Mouse (Mus musculus) CD8-positive naive resting alpha-beta T cell, adult 2 months (primary cell): ENCODE results near the gene Gm10775.

Experiments used
- DNase-seq, 2 experiments: peaks; one replicate each; pipeline ENCODE4 v3.0.0; 2022; ENCODE audit warnings: low read depth in 2 of 2, low spot score in 2 of 2

Gene Gm10775

DNA sequence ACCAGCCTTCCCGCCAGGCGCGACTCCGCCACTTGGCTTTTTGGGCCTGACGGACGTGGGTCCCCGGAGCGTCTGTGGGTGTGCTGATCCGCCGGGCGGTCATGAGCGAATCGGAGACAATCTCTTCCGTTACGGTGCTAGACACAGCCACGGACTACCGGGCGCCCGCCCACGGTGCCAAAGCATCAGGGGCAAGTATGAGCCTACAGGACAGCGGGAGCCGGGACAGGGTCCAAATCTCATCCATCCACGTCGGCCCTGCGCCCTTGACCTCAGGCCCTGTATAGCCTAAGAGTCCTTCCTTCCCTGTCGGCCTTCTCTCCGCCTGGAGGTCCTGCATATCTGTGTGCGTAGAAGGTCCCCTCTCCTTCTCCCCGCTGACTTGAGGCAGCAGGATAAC is at the start of gene Gm10775:
Gm10775 (plus strand) TSS at position 301 of the 400 bp plus-strand sequence.
- DNase-seq: no peak

DNA sequence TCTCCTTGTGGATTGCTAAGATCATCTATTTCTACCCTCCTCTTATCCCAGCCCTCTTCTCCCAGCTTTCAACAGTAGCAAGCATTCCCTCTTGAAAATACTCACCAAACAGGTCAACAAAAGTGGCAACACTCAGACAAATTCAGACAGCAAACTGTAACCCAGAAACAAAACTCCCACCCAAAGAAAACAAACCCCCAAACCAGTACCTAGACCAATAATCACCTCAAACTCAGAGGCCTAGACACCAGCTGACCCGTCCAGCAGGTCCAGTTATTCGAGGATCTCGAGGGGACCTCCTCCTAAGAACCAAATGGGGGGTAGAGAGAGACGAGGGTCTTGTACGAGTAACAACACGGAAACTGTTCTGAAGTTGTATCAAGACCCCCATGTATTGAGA is 33.4 kb upstream of the Gm10775 start:
- no peak for DNase-seq

DNA sequence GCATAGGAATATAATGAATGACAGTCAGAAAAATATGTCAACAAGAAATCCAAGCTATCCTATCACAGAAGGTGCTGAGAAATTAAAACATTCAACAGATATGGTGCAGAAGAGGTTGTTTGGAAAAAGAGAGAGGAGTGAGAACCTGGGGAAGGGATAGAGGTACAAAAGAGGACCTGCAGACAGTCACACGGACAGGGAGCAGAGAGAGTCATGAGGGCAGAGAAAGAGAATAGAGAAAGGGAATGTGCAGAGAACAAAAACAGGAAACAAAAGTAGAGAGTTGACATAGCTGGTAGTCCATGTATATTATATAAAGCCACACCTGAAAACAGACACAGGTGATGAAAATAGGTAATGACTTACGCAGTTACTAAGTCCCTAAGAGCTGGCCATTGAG is 32.7 kb upstream of the Gm10775 start:
- DNase-seq: no peak

DNA sequence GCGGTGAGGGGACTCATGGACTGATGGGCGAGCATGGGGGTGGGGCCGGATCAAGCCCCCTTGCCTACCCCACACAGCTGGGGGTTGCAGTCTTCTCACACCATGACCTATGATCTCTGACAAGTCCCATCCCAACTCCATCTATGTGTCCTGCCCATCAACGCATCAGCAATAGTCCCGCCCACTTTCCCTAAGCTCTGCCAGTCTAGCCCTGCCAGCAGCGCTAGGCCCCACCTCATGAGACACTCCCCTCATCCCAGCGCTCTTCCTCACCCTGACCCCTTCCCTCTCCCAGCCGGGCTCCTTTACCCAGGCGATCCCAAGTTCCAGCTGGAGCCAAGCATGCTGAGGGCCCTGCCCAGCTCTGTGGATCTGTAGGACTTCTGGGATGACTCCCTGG is 22.1 kb upstream of the Gm10775 start:
- DNase-seq: no peak

DNA sequence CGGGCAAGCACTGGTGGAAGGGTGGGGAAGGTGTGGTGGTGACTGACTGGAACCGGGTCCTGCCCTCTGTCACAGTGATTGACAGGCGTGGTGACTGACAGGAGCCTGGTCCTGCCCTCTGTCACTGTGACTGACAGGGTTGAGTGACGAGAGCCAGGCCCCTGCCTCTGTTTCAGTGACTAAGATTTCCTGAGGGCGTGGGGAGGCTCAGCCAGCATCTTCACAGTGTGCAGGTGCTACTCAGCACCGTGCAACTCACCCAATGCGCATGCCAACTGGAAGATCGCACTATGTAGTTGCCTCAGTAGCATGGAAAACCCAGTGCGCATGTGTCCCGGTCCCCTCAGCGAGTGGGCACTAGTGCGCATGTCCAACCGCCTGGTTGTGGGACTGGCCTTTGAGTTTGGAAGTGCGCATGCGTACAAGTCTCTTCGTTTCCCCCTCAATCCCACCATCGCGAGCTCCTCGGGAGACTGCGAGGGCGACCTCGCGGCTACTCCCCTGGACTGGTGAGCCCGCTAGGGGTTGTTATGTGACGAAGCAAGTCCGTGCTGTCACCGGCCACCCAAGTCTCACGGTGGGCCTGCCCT is 18.7 kb upstream of the Gm10775 start:
- peak; percentile 96 to 97 for DNase-seq

DNA sequence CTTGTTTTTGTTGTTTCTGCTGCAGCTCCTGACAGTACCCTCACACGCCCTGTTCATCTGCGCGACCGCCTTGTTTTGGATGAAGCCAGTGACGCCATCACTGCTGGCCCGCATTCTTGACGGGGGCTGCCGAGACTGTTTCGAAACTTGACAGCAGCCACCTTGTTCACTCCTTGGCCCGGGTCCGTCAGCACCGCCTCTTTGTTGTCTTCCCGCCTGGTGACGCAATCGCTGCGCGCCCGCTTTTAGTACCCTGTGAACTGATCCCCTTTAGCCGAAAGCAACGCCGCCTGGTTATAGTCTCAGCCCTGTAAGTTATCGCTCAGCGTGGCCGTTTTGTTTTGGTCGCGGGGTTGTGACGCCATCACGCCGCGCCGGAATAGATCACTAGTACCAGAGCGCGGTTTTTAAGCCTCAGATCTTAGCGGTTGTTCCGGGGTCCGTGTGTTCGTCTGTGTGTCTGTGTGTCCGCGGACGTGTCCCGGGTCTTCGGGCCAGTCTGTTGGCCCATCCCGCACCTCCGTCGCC is 18.2 kb upstream of the Gm10775 start:
- peak; percentile 87 to 92 for DNase-seq

DNA sequence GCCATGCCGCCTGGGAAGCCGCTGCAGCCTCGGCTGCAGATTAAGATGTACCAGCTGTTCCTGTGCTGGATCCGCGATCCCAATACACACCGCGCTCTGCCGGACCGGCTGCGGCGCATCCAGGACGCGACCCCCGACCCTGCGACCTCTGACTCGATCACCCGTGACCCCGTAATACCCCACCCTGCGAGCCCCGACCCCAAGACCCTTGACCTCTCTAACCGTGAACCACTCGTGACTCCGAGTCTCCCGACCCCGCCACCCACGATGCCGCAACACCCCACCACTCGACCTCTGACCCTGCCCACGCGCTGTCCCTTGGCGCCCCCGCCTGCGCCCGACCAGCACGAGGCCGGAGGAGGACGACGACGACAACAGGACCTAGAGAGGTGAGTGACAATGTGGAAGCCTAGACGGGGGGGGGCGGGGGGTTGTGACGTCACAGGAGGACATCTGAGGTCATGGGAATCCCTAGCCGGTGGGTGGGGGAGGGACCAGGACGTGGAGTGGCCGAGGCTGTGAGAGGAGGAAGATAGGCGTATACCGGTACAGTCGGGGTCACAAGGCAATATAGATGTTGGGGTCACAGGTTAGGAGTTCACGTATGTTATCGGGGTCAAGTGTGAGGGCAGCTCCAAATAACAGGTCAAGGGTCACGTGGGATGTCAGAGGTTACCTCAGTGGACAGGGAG is 17.6 kb upstream of the Gm10775 start:
- DNase-seq: peak in 1 of 2 experiments; percentile 22

DNA sequence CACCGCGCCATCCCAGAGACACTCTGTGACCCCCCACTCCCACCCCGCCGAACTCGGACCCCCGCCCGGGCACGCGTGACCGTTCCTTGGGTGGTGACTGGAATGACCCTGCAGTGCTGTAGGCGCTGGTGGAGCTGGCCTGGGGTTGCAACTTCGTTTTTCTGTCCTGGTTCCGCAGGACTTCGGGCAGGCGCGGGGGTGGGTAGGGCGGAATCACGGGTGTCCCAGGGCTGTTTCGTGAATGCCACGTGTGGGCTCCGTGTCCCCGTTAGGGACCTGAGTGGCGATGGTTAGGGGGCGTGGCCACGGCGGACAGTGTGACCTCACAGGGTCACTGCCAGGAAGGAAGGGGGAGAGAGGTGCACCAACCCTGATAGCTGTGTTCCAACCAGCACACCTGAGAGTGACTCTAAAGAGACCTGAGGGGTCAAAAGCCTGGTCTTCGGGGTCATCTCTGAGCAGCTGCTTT is 17.0 kb upstream of the Gm10775 start:
- no peak for DNase-seq

DNA sequence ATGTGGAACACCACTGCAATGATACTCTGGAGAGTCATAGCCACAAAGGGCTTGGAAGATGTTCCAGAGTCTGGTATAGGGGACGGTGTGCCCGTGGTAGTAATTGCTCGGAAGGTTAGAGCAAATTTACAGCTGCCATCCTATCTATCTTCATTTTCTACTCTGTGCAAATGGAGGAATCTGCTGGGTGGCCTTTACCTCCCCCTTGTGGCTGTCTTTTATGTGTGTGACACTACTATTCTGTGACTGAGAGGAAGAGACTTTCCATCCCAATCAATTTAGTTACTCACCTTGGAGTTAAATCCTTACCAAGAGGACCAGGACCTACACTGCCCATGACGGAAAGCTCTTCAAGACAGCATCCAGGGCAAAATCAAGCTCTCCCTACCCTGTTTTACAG is 16.1 kb upstream of the Gm10775 start:
- DNase-seq: peak in 1 of 2 experiments; percentile 38

DNA sequence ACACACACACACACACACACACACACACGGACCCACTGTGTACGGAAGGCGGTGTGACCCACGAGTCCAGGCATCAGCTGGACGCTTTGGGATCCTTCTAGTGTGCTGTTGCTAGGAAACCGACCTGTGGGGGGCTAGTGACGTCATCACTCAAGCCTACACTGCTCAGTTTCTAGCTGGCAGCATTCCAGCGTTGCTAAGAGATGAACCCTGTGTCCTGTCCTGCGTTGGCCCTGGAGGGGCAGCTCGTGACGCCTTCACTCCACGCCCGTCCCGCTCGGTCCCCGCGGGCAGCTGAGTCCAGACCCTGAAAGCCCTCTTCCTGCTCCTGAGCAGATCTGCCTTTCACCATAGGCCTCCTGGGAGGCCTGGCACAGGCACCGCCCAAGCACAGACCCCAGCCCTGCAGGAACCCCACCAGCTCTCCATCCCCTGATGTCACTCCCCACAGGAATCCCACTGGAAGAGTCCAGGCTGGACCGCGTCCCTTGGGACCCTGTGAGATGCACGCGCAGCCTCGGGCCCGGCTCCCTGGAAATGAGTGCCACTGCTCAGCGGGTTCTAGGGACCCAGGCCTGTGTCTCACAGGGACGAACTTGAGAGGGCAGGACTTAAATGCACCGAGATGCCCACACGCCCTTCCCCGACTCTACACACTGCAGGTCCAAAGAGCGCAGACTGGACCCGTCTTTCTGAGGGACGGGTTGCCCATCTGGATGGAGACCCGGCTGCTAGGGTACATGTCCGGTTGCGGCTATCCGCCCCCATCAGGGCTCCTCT is 974 bp upstream of the Gm10775 start:
- DNase-seq: no peak

DNA sequence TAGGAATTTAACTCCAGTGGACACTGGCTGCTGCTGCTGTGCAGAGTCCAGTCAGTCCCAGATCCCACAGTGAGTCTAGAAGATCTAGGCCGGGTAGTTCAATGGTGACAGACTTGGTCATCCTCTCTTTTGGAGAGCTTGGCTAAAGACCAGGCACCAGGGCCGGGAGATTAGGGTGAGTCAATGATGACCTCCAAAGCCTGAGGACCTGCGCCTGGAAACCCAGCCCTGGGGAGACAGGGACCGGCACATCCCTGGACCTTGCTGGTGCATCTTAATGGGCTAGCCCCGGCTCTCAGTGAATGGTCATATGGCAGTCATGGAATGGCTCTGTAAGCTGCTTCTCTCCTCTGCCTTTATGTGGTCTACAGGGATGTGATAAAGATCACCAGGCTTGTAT is 2.7 kb downstream of the Gm10775 start:
- no peak for DNase-seq

DNA sequence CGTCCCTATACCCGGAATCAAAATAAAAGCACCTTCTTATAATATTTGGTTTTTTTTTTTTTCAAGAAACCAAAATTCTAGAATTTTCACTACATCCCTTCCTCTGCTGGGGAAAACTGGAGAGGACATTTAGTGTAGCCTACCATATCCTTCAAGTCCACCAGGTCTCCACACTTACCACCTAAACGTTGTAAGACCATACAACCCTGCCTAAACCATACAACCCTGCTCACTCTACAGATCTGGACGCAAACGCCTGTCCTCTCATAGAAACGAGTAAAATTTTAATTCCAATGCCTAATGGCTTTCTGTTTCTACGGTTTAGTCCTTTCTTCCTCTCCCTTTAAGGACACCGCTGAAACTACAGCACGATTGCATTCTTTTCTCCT is 18.6 kb downstream of the Gm10775 start:
- no peak for DNase-seq

DNA sequence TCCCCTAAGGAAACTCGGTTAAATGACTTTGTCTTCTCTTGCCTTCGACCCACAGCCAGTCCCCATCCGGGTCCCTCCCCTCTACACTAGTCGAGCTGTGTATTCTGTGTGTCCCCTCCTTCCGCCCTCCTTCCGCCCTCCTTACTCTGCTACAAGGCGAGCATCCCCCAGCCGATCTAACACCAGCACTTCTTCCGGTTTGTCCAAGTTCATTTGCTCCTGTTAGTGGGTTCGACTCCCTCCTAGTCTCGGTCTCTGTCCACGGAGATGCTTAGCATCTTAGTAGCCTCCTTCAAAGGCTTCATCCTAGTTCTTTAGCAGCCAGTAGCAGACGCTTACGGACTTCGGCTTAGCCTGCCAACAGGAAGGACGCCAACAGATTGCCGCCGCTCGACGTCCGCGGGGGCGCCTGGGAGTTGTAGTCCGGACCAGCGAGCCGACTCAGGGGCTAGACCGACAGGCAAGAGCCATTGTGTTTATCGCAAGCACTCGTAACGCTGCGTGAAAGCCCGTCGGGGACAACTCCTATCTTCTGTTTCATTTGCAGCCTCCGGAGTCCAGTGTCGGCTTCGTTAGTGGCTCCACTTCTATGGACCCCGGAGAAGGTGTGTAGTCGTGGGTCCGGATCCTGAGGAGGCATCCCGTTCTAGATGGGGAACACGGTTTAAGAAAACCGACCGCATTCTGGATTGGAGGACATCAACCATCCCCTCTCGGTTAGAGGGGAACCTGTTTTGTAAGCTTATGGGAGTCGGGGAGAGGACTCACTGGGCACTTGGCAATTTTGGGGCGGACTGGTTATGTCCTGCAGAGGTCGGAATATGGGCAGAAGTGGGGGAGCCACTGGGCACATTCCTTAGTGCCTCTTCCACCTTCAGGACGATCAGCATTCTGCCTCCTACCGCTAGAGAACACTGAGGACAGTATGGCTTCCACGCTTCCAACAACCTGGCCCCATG is 19.3 kb downstream of the Gm10775 start, which contains the start of gene Zfp369:
Zfp369 (plus strand) TSS at position 432 of the 959 bp plus-strand sequence.
- DNase-seq: peak; percentile 92

DNA sequence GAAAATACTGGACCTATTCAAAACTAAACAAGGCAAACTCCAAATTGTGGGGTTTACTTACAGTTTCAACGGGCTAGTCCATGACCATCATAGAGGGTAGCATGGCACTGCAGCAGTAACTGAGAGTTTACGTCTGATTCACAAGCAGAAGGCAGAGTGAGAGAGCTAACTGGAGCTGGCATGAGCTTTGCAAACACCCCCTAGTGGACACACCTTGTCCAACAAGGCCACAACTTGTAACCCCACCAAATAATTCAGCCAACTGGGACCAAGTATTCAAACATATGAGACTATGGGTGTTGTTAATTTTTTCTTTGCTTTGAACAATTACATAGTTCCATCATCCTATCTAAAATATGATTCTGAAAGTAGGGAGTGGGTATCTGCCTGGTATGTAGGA is 27.4 kb downstream of the Gm10775 start:
- DNase-seq: no peak

DNA sequence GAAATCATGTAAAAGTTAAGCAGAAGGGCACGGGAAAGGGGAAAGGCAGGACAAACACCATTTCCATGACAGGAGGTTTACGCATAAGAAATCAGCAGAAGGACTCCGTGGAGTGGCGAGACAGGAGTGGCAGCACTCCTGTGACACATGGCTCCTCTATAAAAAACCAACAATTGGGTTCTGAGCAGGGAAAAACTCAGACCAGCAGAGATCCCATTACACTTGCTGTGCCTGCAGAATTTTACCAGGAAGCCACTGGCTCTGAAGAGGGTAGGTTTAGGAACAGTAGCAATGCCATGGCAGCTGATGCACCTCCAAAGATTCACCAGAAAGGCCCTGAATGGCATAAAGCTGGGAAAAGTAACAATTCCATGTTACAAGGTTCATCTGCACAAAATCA is 37.0 kb downstream of the Gm10775 start:
- DNase-seq: no peak
